Mouse (Mus musculus): ENCODE measurements around the gene Akt3.

- no peak for TF ChIP-seq POLR2A (IDR thresholded peaks at IDR 0.05; ENCODE audit: borderline replicate concordance, low read depth, low read length)
- no peak for TF ChIP-seq CTCF (IDR thresholded peaks at IDR 0.05; ENCODE audit: low read depth, low read length)
These were observed 19.4 kb upstream of the Akt3 start for GRCm38 (mm10) chr1:177277361-177277760.

All from bone marrow macrophage, adult 2 months (primary cell).